Comparison of ENCODE assay signal across 8 mouse cellular contexts in genomic region chr2:168742649-168743048, GRCm38 (mm10). TPM values are rescaled to one million over a fixed set of nuclear protein-coding genes. Genes with fewer than 3 reads are reported as not detected.
DNase-seq lines count a peak whose midpoint lies in the region; ATAC-seq and TF ChIP-seq lines count a peak whose summit lies in the region.

No protein-coding gene starts in this region.

- peak; percentile 44 for DNase-seq in right cerebral cortex, adult 18-20 months
- DNase-seq in right cerebral cortex, postnatal 25 days = no peak
- peak; percentile 44 for DNase-seq in c-Kit-positive CD71-positive TER-119-positive erythroid progenitor cells, embryonic 14.5 days (ENCODE audit: low spot score)
- peak; percentile 87 for DNase-seq in intestine, embryonic 14.5 days (ENCODE audit: low spot score)
- peak; percentile 67 for DNase-seq in lung, adult 2 months
- peak; percentile 69 for DNase-seq in retina, postnatal 1 day

- no peak for TF ChIP-seq POLR2A in lung, adult 2 months (IDR thresholded peaks at IDR 0.05; ENCODE audit: borderline replicate concordance, extremely low read depth, low read depth, low read length)

- H3K4me2 ChIP-seq in forebrain, embryonic 15.5 days (replicated peaks) = peak overlapping the region; percentile 67
- peak overlapping the region; percentile 63 for H3K4me2 ChIP-seq in intestine, embryonic 14.5 days (ENCODE audit: low read length)

- no peaks in the 10 kb centered on the region for H3K36me3 ChIP-seq in forebrain, embryonic 15.5 days
- H3K36me3 ChIP-seq in intestine, embryonic 14.5 days (ENCODE audit: control insufficient read depth, insufficient read depth, low read length) = no peaks in the 10 kb centered on the region

- H3K4me3 ChIP-seq in forebrain, embryonic 15.5 days = peak overlapping the region; percentile 96
- H3K4me3 ChIP-seq in intestine, embryonic 14.5 days (ENCODE audit: low read depth, low read length) = peak overlapping the region; percentile 74
- no peak overlapping the region for H3K4me3 ChIP-seq in lung, adult 2 months (replicated peaks; ENCODE audit: extremely low read depth, low read depth, low read length)

- H3K27me3 ChIP-seq in forebrain, embryonic 15.5 days = no peaks in the 10 kb centered on the region
- no peaks in the 10 kb centered on the region for H3K27me3 ChIP-seq in intestine, embryonic 14.5 days (replicated peaks; ENCODE audit: control insufficient read depth, insufficient read depth, low read length)

- peak overlapping the region; percentile 97 for H3K27ac ChIP-seq in forebrain, embryonic 15.5 days (replicated peaks)
- H3K27ac ChIP-seq in intestine, embryonic 14.5 days (ENCODE audit: low read depth) = no peak overlapping the region

- WGBS in forebrain, embryonic 15.5 days = 16% methylated on average over 7 of the region's 7 CpGs
- 19% methylated on average over 7 of the region's 7 CpGs for WGBS in intestine, embryonic 14.5 days
- WGBS in lung, adult 2 months = 16% methylated on average over 7 of the region's 7 CpGs

- ATAC-seq in forebrain, embryonic 15.5 days (replicated peaks) = no peak; the same call in 1 of the 2 replicates
- ATAC-seq in intestine, embryonic 14.5 days (replicated peaks; ENCODE audit: low FRiP score, low TSS enrichment, low read depth) = no peak
- ATAC-seq in erythroid progenitor cell, adult 5-6 weeks (replicated peaks; ENCODE audit: low FRiP score, poor library complexity, severe bottlenecking) = no peak

- H3K4me1 ChIP-seq in forebrain, embryonic 15.5 days = peaks cover 10% of the 10 kb centered on the region; the same call in 1 of the 2 replicates
- H3K4me1 ChIP-seq in intestine, embryonic 14.5 days (replicated peaks; ENCODE audit: control insufficient read depth, insufficient read depth, low read length) = no peaks in the 10 kb centered on the region
- H3K4me1 ChIP-seq in lung, adult 2 months (ENCODE audit: control insufficient read depth, insufficient read depth, low read length) = no peaks in the 10 kb centered on the region

- peak; percentile 68 for TF ChIP-seq CTCF in lung, adult 2 months (IDR thresholded peaks at IDR 0.05; ENCODE audit: insufficient read depth, low read length)

- no peak overlapping the region for H3K9ac ChIP-seq in forebrain, embryonic 15.5 days (replicated peaks)
- H3K9ac ChIP-seq in intestine, embryonic 14.5 days (ENCODE audit: low read length) = no peak overlapping the region

- no peaks in the 10 kb centered on the region for H3K9me3 ChIP-seq in forebrain, embryonic 15.5 days
- no peaks in the 10 kb centered on the region; the same call in 1 of the 2 replicates for H3K9me3 ChIP-seq in intestine, embryonic 14.5 days (ENCODE audit: control insufficient read depth, low read length)

RNA-seq across cellular contexts. Expression of gene Atp9a, which starts 0.4 kb away (rescaled TPM):
- 60.4 and 91.5 TPM in 2 replicates for polyA plus RNA-seq in forebrain, embryonic 15.5 days (2015; fragmentation: Nextera tagmentation; extraction: Ambion mirVana)
- 15.6 and 15.9 TPM in 2 replicates for polyA plus RNA-seq in intestine, embryonic 14.5 days (2014; fragmentation: Nextera tagmentation; extraction: Ambion mirVana)
- 72.9 and 74.9 TPM in 2 replicates for polyA plus RNA-seq in lung, adult 2 months (2012; rRNA removed)
- total RNA-seq in erythroid progenitor cell, adult 5-6 weeks (2015; ENCODE audit: low replicate concordance) = not detected in 2 replicates
- 0.13 TPM in 1 of 2 replicates, not detected in the other for total RNA-seq in erythroid progenitor cell, adult 5-6 weeks (2017; ENCODE audit: low replicate concordance)

RNA-seq across cellular contexts. Expression of gene Sall4, which starts 25.1 kb away (rescaled TPM):
- polyA plus RNA-seq in forebrain, embryonic 15.5 days (2015; fragmentation: Nextera tagmentation; extraction: Ambion mirVana) = 0.47 and 0.88 TPM in 2 replicates
- 3.8 and 5.0 TPM in 2 replicates for polyA plus RNA-seq in intestine, embryonic 14.5 days (2014; fragmentation: Nextera tagmentation; extraction: Ambion mirVana)
- not detected in 2 replicates for polyA plus RNA-seq in lung, adult 2 months (2012; rRNA removed)
- not detected in 2 replicates for total RNA-seq in erythroid progenitor cell, adult 5-6 weeks (2015; ENCODE audit: low replicate concordance)
- not detected in 2 replicates for total RNA-seq in erythroid progenitor cell, adult 5-6 weeks (2017; ENCODE audit: low replicate concordance)
